Mouse (Mus musculus): Measurements from ENCODE around the gene Stx2. TPM values are rescaled to one million over a fixed set of nuclear protein-coding genes. Genes with fewer than 3 reads are reported as not detected.
A peak's percentile ranks its signal among the peaks of the same experiment; 100 is the strongest.

The Stx2 gene
- polyA plus RNA-seq, 1 experiment from 2014 or later, result 32.7 TPM

GRCm38 (mm10) chr5:129025048-129025447 is 16.7 kb upstream of the Stx2 start:
- no peak overlapping the region for H3K4me2 ChIP-seq (replicated peaks)
- no peaks in the 10 kb centered on the region for H3K9me3 ChIP-seq (replicated peaks)
- H3K27me3 ChIP-seq, result no peaks in the 10 kb centered on the region
- ATAC-seq (ENCODE audit: low FRiP score), result no peak
- H3K9ac ChIP-seq, result no peak overlapping the region
- peaks cover 30% of the 10 kb centered on the region for H3K36me3 ChIP-seq
- no peak overlapping the region for H3K4me3 ChIP-seq
- H3K27ac ChIP-seq, result no peak overlapping the region
- H3K4me1 ChIP-seq, result peaks cover 8% of the 10 kb centered on the region
- 38% methylated on average over 2 of the region's 2 CpGs for WGBS

DNA sequence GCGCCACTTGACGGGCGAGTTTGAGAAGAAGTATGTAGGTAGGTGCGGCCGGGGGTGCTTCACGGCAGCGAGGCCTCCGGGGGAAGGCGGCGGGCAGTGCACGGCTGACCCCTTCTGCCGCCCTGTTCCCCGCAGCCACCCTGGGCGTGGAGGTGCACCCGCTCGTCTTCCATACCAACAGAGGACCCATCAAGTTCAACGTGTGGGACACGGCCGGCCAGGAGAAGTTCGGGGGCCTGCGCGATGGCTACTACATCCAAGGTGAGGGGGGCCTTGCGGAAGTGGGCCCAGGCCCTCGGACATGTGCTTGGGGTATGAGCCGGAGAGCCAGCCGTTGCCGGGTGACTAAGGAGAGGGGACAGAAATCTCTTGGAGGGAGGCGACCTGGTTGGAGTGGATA is 12.4 kb upstream of the Stx2 start:
- ATAC-seq (ENCODE audit: low FRiP score), result peak; percentile 15; the same call in 1 of the 2 replicates
- Histone ChIP-seq H3K27me3 (no peaks in the 10 kb centered on the region), H3K27ac (peak overlapping the region; percentile 99), H3K9ac (peak overlapping the region; percentile 98), H3K36me3 (peaks cover 22% of the 10 kb centered on the region), H3K4me2 (replicated peaks) (peak overlapping the region; percentile 68), H3K4me1 (peaks cover 8% of the 10 kb centered on the region), H3K9me3 (replicated peaks) (no peaks in the 10 kb centered on the region), H3K4me3 (peak overlapping the region; percentile 95)
- 4% methylated on average over 24 of the region's 28 CpGs for WGBS

DNA sequence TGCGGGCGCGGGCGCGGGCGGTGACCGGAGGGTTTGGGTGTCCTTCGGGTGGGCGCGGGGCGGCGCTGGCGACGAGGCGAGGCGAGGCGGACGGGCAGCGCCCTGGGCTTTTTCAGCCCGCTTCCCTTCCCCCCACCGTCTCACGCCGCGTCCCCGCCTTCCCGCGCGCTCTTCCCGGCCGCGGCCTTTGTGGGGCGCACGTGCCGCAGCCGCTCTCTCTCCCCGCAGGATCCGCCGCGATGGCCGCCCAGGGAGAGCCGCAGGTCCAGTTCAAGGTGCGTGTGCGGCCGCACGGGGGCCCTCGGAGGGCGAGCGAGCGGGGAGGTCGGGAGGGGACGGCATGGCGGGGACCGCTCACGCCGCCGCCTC is 11.9 kb upstream of the Stx2 start:
- ATAC-seq (ENCODE audit: low FRiP score), result peak; percentile 71
- peaks cover 17% of the 10 kb centered on the region for H3K36me3 ChIP-seq
- H3K4me2 ChIP-seq (replicated peaks), result peak overlapping the region; percentile 68
- peaks cover 8% of the 10 kb centered on the region for H3K4me1 ChIP-seq
- peak overlapping the region; percentile 99 for H3K27ac ChIP-seq
- peak overlapping the region; percentile 98 for H3K9ac ChIP-seq
- no peaks in the 10 kb centered on the region for H3K27me3 ChIP-seq
- no peaks in the 10 kb centered on the region for H3K9me3 ChIP-seq (replicated peaks)
- under 1% methylated on average over 49 of the region's 56 CpGs for WGBS
- H3K4me3 ChIP-seq, result peak overlapping the region; percentile 95

DNA sequence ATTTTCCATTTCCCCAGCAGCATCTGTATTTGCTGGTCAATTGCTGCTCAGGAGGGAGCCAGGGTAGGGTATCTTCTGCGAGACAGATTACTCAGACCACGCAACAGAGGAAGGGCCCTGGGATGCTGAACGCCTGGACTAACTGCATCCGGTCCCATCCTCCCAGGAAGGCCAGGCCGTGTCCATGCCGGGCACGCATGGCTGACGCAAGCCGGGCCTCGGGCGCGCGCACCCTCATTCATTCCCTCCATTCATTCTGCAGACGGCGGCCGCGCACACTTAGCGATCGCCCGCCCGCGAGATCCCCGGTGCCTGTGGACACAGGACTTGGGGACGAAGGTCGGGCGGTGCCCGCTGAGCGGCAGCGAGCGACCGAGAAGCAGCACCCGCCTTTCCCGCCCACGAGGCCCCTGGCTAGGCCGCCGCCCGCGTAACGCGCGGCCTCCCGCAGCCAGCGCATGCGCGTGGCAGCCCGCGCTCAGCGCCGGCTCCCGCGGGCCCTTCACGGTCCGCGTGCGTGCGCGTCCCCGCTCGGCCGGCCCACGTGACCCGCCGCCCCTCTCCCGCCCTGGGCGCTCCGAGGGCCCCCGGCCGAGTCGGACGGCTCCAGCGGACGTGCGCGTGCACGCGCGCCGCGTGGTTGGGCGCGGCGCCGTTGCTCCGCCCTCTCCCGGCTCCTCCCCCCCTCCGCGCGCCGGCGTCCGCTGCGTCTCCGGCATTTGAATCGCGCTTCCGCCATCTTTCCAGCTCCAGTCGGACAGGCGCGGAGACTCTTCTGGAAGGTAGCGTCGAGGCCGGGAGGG is 11.3 kb upstream of the Stx2 start, which contains the start of gene Ran:
Ran (plus strand) TSS at position 573 of the 803 bp plus-strand sequence.
- Histone ChIP-seq H3K4me1 (peaks cover 8% of the 10 kb centered on the region), H3K27me3 (no peaks in the 10 kb centered on the region), H3K9me3 (replicated peaks) (no peaks in the 10 kb centered on the region), H3K36me3 (peaks cover 15% of the 10 kb centered on the region), H3K4me3 (peak within 1 kb of the TSS; percentile 95), H3K9ac (peak within 1 kb of the TSS; percentile 98), H3K27ac (peak within 1 kb of the TSS; percentile 99), H3K4me2 (replicated peaks) (peak within 1 kb of the TSS; percentile 68)
- ATAC-seq (ENCODE audit: low FRiP score), result peak; percentile 90
- under 1% methylated on average over 66 of the region's 102 CpGs for WGBS

DNA sequence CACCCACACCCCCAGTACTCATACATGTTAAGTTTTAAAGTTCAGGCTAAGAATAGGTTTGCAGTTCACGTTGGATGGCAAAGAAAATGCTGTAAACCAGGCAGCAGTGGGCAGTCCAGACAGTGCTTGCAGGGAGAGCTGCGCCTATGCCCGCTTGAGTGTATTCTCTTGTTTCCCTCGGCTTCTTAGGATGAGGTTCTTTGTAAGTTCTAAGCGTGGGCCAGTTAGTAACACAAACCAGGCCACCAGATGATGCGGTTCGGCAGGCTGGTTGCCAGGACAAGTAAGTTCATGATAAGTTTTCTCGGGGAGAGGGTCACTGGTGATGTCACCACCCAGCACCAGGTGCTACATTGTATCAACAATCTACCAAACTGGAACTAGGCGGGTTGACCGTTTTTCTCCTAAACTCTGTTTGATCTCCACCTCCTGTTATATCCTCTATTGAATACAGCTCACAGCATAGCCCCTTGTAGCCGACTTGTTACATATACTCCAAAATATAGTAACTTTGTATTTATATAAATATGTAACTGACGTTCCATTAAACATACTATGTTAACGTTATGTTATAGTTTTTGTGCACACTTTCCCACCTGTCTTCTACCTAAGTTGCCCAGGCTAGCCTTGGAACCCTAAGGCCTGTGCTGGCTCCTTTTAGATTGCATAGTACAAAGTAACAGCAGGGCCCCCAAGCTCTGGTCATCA is 10.6 kb upstream of the Stx2 start:
- no peaks in the 10 kb centered on the region for H3K27me3 ChIP-seq
- peak overlapping the region; percentile 85 for H3K9ac ChIP-seq
- H3K9me3 ChIP-seq (replicated peaks), result no peaks in the 10 kb centered on the region
- peak overlapping the region; percentile 95 for H3K4me3 ChIP-seq
- H3K27ac ChIP-seq, result peak overlapping the region; percentile 99
- peaks cover 8% of the 10 kb centered on the region for H3K4me1 ChIP-seq
- H3K4me2 ChIP-seq (replicated peaks), result peak overlapping the region; percentile 68
- ATAC-seq (ENCODE audit: low FRiP score), result peak; percentile 39
- peaks cover 9% of the 10 kb centered on the region for H3K36me3 ChIP-seq
- 85% methylated on average over 13 of the region's 13 CpGs for WGBS

DNA sequence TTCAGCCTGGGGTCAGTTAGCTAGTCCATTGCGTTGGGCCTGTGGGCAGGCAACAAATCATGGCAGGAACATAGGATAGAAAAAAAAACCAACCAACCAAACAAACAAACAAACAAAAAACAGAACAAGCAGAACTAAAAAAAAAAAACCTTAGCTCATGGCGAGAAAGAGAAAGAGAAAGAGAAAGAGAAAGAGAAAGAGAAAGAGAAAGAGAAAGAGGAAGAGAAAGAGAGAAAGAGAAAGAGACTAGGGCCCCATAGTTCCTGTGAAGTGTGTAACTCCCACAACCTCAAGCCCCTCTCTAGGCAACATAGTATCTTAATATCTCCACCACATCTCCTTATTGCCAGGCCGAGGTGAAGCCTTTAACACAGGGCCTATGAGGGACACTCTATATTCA is 8.0 kb upstream of the Stx2 start:
- Histone ChIP-seq H3K27ac (no peak overlapping the region), H3K9me3 (replicated peaks) (no peaks in the 10 kb centered on the region), H3K9ac (no peak overlapping the region), H3K4me3 (no peak overlapping the region), H3K36me3 (no peaks in the 10 kb centered on the region), H3K4me1 (peaks cover 2% of the 10 kb centered on the region), H3K4me2 (replicated peaks) (no peak overlapping the region), H3K27me3 (no peaks in the 10 kb centered on the region)
- 92% methylated on average over 3 of the region's 3 CpGs for WGBS
- ATAC-seq (ENCODE audit: low FRiP score), result no peak

GRCm38 (mm10) chr5:129015540-129015939 is 7.2 kb upstream of the Stx2 start:
- WGBS, result 87% methylated on average over 5 of the region's 5 CpGs
- no peak for ATAC-seq (ENCODE audit: low FRiP score)

DNA sequence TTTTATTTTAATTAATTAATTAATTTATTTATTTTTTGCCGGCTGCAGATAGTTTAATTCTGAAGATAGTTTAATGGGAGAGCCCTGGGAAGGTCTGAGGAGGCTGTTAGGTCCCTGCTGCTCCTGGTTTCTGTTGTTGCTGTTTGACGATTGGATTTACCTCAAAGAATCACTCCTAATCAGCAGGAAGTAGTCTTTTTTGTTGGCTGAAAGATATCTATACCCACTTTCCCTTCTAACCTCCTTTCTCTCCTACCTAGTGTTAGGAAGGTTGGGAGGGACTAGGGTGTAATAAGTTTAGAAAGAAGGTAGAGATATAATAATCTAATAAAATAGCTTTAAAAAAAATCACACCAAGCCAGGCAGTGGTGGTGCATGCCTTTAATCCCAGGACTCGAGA is 6.6 kb upstream of the Stx2 start:
- H3K4me2 ChIP-seq (replicated peaks), result no peak overlapping the region
- H3K36me3 ChIP-seq, result no peaks in the 10 kb centered on the region
- H3K4me1 ChIP-seq, result no peaks in the 10 kb centered on the region
- no peak overlapping the region for H3K9ac ChIP-seq
- 82% methylated on average over 3 of the region's 3 CpGs for WGBS
- H3K27ac ChIP-seq, result no peak overlapping the region
- no peaks in the 10 kb centered on the region for H3K9me3 ChIP-seq (replicated peaks)
- H3K4me3 ChIP-seq, result no peak overlapping the region
- no peak for ATAC-seq (ENCODE audit: low FRiP score)
- H3K27me3 ChIP-seq, result no peaks in the 10 kb centered on the region

More at GRCm38 (mm10) chr5:129015540-129015939, 7.2 kb upstream of the Stx2 start:
- H3K4me3 ChIP-seq, result no peak overlapping the region
- no peak overlapping the region for H3K27ac ChIP-seq
- H3K9me3 ChIP-seq (replicated peaks), result no peaks in the 10 kb centered on the region
- H3K27me3 ChIP-seq, result no peaks in the 10 kb centered on the region
- H3K9ac ChIP-seq, result no peak overlapping the region
- no peaks in the 10 kb centered on the region for H3K36me3 ChIP-seq
- no peak overlapping the region for H3K4me2 ChIP-seq (replicated peaks)
- no peaks in the 10 kb centered on the region for H3K4me1 ChIP-seq

DNA sequence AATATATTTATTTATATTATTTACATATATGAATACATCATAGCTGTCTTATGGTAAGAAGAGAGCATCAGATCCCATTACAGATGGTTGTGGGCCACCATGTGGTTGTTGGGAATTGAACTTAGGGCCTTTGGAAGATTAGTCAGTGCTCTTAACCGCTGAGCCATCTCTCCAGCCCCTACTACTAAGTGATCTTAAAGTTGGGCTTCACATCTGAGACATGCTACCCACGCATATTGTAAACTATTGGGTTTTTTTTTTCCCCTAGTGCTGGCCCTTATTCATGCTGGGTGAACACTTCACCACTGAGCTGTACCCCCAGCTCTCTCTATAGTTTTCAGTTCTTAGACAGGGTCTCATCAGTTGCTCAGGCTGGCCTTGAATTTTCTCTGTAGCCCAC is 2.6 kb upstream of the Stx2 start:
- no peaks in the 10 kb centered on the region for H3K27me3 ChIP-seq
- no peak for ATAC-seq (ENCODE audit: low FRiP score)
- no peak overlapping the region for H3K27ac ChIP-seq
- peaks cover 16% of the 10 kb centered on the region for H3K4me1 ChIP-seq
- no peak overlapping the region for H3K4me3 ChIP-seq
- H3K9me3 ChIP-seq (replicated peaks), result no peaks in the 10 kb centered on the region
- no peak overlapping the region for H3K4me2 ChIP-seq (replicated peaks)
- H3K9ac ChIP-seq, result no peak overlapping the region
- H3K36me3 ChIP-seq, result no peaks in the 10 kb centered on the region
- whole genome bisulfite sequencing, result 87% methylated on average over 2 of the region's 2 CpGs

GRCm38 (mm10) chr5:129009577-129009976 is 1.2 kb upstream of the Stx2 start:
- Histone ChIP-seq H3K27me3 (no peaks in the 10 kb centered on the region), H3K9ac (no peak overlapping the region), H3K27ac (no peak overlapping the region), H3K4me1 (peaks cover 16% of the 10 kb centered on the region), H3K4me3 (no peak overlapping the region), H3K9me3 (replicated peaks) (no peaks in the 10 kb centered on the region), H3K4me2 (replicated peaks) (no peak overlapping the region), H3K36me3 (no peaks in the 10 kb centered on the region)
- 69% methylated on average over 3 of the region's 3 CpGs for WGBS
- ATAC-seq (ENCODE audit: low FRiP score), result no peak

- Histone ChIP-seq H3K9ac (peak overlapping the region; percentile 85), H3K4me2 (replicated peaks) (peak overlapping the region; percentile 81), H3K4me3 (peak overlapping the region; percentile 81), H3K27me3 (no peaks in the 10 kb centered on the region), H3K36me3 (no peaks in the 10 kb centered on the region), H3K27ac (peak overlapping the region; percentile 76), H3K9me3 (replicated peaks) (no peaks in the 10 kb centered on the region), H3K4me1 (peaks cover 16% of the 10 kb centered on the region)
- no peak; the same call in 1 of the 2 replicates for ATAC-seq (ENCODE audit: low FRiP score)
- WGBS, result 1% methylated on average over 18 of the region's 18 CpGs
Observed at GRCm38 (mm10) chr5:129008008-129008407, 366 bp downstream of the Stx2 start.

DNA sequence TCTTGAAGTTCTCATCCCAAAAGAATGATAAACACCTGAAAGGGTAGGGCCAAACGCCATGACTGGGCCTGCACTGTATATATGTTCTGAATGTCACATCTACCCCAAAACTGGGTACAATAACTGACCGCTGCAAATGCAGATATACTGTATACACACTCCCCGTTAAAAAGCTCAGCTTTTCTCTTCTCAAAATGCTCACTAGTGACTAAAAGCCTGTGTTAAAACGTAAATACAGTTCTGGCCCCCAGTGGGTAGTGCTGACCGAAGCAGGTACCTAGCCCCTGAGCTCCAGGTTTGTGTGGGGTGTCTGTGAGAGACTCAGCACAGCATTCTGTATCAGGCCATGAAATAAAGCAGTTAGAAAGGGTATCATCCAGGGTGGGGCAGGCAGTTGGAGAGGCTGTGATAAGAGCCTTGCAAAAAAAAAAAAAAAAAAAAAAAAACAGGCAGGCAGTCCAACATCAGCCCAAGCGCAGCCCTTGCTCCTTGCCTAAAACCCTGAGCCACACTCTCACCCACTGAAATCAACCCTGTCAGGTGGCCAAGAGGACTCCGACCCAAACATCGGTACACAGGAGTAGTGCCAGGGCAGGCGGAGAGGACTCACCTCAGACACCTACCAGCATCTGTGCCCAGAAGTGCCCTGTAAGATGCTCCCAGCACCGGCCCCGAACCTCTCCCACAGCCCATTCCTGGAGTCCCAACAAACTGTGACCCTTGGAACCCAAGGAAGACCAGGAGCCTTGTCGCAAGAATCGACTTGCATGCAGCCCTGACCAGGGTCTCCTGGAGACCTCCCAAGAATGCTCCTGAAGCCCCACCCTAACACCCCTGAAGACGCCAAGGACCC is 1.0 kb downstream of the Stx2 start:
- H3K27ac ChIP-seq, result no peak overlapping the region
- no peaks in the 10 kb centered on the region for H3K36me3 ChIP-seq
- peak overlapping the region; percentile 81 for H3K4me2 ChIP-seq (replicated peaks)
- H3K9me3 ChIP-seq (replicated peaks), result no peaks in the 10 kb centered on the region
- H3K4me3 ChIP-seq, result peak overlapping the region; percentile 81
- H3K4me1 ChIP-seq, result peaks cover 19% of the 10 kb centered on the region
- 54% methylated on average over 14 of the region's 14 CpGs for WGBS
- H3K27me3 ChIP-seq, result no peaks in the 10 kb centered on the region
- peak; percentile 26; the same call in 1 of the 2 replicates for ATAC-seq (ENCODE audit: low FRiP score)
- peak overlapping the region; percentile 85 for H3K9ac ChIP-seq
